Mouse (Mus musculus): ENCODE results near the gene Ssb. TPM values are rescaled to one million over a fixed set of nuclear protein-coding genes. Genes with fewer than 3 reads are reported as not detected.
A peak's percentile ranks its signal among the peaks of the same experiment; 100 is the strongest.

The Ssb gene
- polyA plus RNA-seq, 1 experiment from 2014 or later = 508 TPM

DNA sequence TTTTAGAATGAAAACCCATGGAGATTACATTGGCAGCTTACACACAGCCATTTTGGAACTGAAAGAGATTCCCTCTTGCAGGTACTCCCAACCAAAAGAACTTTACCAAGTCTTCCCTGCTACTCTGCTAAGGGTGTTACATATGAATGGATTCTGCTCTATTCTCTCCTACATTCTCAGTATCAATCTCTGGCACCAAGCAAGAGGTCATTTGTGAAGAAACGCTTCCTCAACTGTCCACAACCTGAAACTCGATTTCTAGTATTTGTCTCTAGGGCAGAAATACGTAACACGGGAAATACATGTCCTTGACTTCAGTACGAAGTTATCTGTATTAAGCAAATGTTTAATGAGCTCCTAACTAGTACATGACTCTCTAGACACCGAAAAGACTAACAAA, 23.2 kb downstream of the Ssb start:
- no peak for DNase-seq (ENCODE audit: low spot score)
- peak overlapping the region; percentile 51 for H3K4me3 ChIP-seq (ENCODE audit: low read depth, low read length)
- H3K9ac ChIP-seq (replicated peaks; ENCODE audit: low read length) = no peak overlapping the region
- ATAC-seq (replicated peaks; ENCODE audit: insufficient number of reproducible peaks, low FRiP score, low TSS enrichment, low read depth) = no peak
- H3K27me3 ChIP-seq (ENCODE audit: control insufficient read depth, insufficient read depth, low read length) = no peaks in the 10 kb centered on the region
- H3K4me1 ChIP-seq (ENCODE audit: control insufficient read depth, insufficient read depth, low read length) = no peaks in the 10 kb centered on the region
- 66% methylated on average over 6 of the region's 6 CpGs for WGBS
- H3K9me3 ChIP-seq (replicated peaks; ENCODE audit: control insufficient read depth, low read length) = no peaks in the 10 kb centered on the region
- peak overlapping the region; percentile 37 for H3K4me2 ChIP-seq (ENCODE audit: low read depth, low read length)
- H3K27ac ChIP-seq (replicated peaks; ENCODE audit: low read depth, low read length) = no peak overlapping the region
- H3K36me3 ChIP-seq (replicated peaks; ENCODE audit: control insufficient read depth, insufficient read depth, low read depth, low read length) = no peaks in the 10 kb centered on the region

DNA sequence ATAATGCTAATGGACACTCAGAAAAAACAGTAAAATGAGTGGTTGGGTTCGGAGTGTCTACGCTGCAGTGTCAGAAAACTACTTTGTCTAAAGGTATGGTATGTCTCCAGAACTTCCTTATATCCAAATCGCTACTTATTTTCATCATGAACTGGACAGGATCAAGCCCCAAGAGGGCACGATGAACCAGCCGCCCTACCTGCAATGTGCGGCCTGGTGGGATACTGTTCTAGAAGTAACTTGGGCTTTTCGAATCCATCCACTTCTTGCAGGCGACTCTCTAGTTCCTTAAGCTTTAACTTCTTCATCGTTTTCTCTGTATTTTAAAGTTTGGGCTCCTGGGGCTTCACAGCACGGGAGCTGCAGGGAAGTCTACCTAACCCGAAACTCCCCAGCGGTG, 23.7 kb downstream of the Ssb start:
- 7% methylated on average over 12 of the region's 12 CpGs for WGBS
- H3K27ac ChIP-seq (replicated peaks; ENCODE audit: low read depth, low read length) = 0 out of 2 replicates have a peak overlapping the region, but pooled peaks have one; percentile 53
- H3K4me3 ChIP-seq (ENCODE audit: low read depth, low read length) = peak overlapping the region; percentile 51
- ATAC-seq (replicated peaks; ENCODE audit: insufficient number of reproducible peaks, low FRiP score, low TSS enrichment, low read depth) (peak; percentile 29), DNase-seq (ENCODE audit: low spot score) (no peak)
- peak overlapping the region; percentile 86 for H3K9ac ChIP-seq (replicated peaks; ENCODE audit: low read length)
- no peaks in the 10 kb centered on the region for H3K4me1 ChIP-seq (ENCODE audit: control insufficient read depth, insufficient read depth, low read length)
- peak overlapping the region; percentile 37 for H3K4me2 ChIP-seq (ENCODE audit: low read depth, low read length)
- H3K36me3 ChIP-seq (replicated peaks; ENCODE audit: control insufficient read depth, insufficient read depth, low read depth, low read length) = no peaks in the 10 kb centered on the region
- no peaks in the 10 kb centered on the region for H3K27me3 ChIP-seq (ENCODE audit: control insufficient read depth, insufficient read depth, low read length)
- no peaks in the 10 kb centered on the region for H3K9me3 ChIP-seq (replicated peaks; ENCODE audit: control insufficient read depth, low read length)

DNA sequence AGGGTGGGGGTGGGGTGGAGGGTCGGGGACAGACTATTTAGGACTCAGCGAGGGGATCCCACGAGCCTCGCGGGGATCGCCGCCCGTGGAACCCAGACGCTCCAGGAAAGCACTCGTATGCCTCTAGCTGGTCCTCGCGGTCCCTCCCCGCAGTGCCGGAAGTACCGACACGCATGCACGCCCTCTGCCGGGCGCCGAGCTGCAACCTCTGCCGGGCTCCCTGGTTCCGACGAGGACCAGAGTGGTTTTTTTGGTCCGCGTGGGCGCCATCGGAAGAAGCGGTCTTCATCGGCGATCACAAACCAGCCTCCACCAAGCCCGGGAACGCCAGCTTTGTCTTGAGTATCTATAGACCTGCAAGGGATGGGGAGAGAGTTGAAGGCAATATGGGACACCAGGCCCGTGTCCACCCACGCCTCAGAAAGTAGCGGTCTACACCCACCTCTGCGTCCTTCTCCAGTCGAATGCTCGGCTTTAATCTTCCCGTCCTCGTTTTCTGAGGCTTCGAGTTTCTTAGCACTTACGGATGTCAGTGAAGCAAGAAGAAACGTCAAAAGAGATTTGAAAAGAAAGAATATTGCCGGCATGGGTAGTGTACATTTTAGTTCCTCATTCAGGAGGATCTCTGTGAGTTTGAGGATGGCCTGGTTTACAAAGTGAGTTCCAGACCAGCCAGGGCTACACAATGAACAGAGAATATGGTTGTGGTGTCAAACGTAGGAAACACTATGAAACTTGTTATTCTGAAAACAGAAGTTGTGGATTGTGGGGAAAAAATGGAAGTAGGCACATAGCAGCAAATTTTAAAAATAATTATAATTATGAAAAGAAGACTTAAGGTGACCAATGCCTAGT, 24.3 kb downstream of the Ssb start, which contains the start of gene Mettl5:
TSS of gene Mettl5 (minus strand) at position 165 of the 855 bp plus-strand sequence.
- Histone ChIP-seq H3K27ac (replicated peaks; ENCODE audit: low read depth, low read length) (0 out of 2 replicates have a peak within 1 kb of the TSS, but pooled peaks have one; percentile 53), H3K4me2 (ENCODE audit: low read depth, low read length) (peak within 1 kb of the TSS; percentile 37), H3K36me3 (replicated peaks; ENCODE audit: control insufficient read depth, insufficient read depth, low read depth, low read length) (no peaks in the 10 kb centered on the region), H3K4me3 (ENCODE audit: low read depth, low read length) (peak within 1 kb of the TSS; percentile 51), H3K9me3 (replicated peaks; ENCODE audit: control insufficient read depth, low read length) (no peaks in the 10 kb centered on the region), H3K4me1 (ENCODE audit: control insufficient read depth, insufficient read depth, low read length) (no peaks in the 10 kb centered on the region), H3K9ac (replicated peaks; ENCODE audit: low read length) (peak within 1 kb of the TSS; percentile 86), H3K27me3 (ENCODE audit: control insufficient read depth, insufficient read depth, low read length) (no peaks in the 10 kb centered on the region)
- DNase-seq (ENCODE audit: low spot score) (peak; percentile 91), ATAC-seq (replicated peaks; ENCODE audit: insufficient number of reproducible peaks, low FRiP score, low TSS enrichment, low read depth) (peak; percentile 89)
- WGBS = 2% methylated on average over 45 of the region's 45 CpGs

DNA sequence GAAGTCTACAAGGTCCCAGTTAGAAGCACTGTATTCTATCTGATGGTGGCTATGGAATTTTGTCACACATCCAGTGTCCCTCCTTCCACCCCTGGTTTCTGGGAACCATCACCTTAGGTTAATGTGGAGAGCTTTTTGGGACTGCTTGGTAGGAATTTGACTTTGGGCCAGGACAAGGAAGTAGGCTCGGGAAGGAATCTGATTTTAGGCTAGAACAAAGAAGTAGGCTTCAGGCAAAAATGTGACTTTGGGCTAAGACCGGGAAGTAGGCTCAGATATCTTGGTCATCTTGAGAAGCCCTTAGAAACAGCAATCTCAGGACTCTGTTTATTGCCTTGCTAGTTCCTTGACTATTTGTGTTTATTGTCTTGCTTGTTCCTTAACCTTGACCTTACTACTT, 27.6 kb downstream of the Ssb start:
- Histone ChIP-seq H3K4me1 (ENCODE audit: control insufficient read depth, insufficient read depth, low read length) (no peaks in the 10 kb centered on the region), H3K27ac (replicated peaks; ENCODE audit: low read depth, low read length) (no peak overlapping the region), H3K9me3 (replicated peaks; ENCODE audit: control insufficient read depth, low read length) (no peaks in the 10 kb centered on the region), H3K4me2 (ENCODE audit: low read depth, low read length) (no peak overlapping the region), H3K4me3 (ENCODE audit: low read depth, low read length) (no peak overlapping the region), H3K27me3 (ENCODE audit: control insufficient read depth, insufficient read depth, low read length) (no peaks in the 10 kb centered on the region), H3K9ac (replicated peaks; ENCODE audit: low read length) (no peak overlapping the region), H3K36me3 (replicated peaks; ENCODE audit: control insufficient read depth, insufficient read depth, low read depth, low read length) (no peaks in the 10 kb centered on the region)
- WGBS = 78% methylated on average over 2 of the region's 2 CpGs
- ATAC-seq (replicated peaks; ENCODE audit: insufficient number of reproducible peaks, low FRiP score, low TSS enrichment, low read depth) (no peak), DNase-seq (ENCODE audit: low spot score) (no peak)

DNA sequence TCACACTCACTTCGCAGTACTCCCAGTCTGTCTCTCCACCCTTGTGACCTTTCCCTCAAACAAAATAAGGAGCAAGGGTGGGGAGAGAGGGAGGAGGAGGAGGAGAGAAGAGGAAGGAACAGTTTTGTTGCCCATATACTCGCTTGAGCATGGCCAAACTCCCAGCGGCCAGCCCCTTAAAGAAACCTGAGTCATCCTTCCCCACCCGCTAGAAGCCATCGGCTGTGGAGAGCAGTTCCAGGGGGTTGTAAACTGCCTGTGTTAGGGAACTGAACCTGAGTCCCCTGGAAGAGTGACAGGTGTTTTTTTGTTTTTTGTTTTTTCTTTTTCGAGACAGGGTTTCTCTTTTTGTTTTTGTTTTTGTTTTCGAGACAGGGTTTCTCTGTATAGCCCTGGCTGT, 29.5 kb downstream of the Ssb start:
- no peaks in the 10 kb centered on the region for H3K4me1 ChIP-seq (ENCODE audit: control insufficient read depth, insufficient read depth, low read length)
- no peak overlapping the region for H3K4me2 ChIP-seq (ENCODE audit: low read depth, low read length)
- no peaks in the 10 kb centered on the region for H3K27me3 ChIP-seq (ENCODE audit: control insufficient read depth, insufficient read depth, low read length)
- H3K27ac ChIP-seq (replicated peaks; ENCODE audit: low read depth, low read length) = no peak overlapping the region
- WGBS = 61% methylated on average over 7 of the region's 7 CpGs
- no peak for DNase-seq (ENCODE audit: low spot score)
- ATAC-seq (replicated peaks; ENCODE audit: insufficient number of reproducible peaks, low FRiP score, low TSS enrichment, low read depth) = no peak
- no peaks in the 10 kb centered on the region for H3K9me3 ChIP-seq (replicated peaks; ENCODE audit: control insufficient read depth, low read length)
- H3K36me3 ChIP-seq (replicated peaks; ENCODE audit: control insufficient read depth, insufficient read depth, low read depth, low read length) = no peaks in the 10 kb centered on the region
- no peak overlapping the region for H3K4me3 ChIP-seq (ENCODE audit: low read depth, low read length)
- H3K9ac ChIP-seq (replicated peaks; ENCODE audit: low read length) = no peak overlapping the region

DNA sequence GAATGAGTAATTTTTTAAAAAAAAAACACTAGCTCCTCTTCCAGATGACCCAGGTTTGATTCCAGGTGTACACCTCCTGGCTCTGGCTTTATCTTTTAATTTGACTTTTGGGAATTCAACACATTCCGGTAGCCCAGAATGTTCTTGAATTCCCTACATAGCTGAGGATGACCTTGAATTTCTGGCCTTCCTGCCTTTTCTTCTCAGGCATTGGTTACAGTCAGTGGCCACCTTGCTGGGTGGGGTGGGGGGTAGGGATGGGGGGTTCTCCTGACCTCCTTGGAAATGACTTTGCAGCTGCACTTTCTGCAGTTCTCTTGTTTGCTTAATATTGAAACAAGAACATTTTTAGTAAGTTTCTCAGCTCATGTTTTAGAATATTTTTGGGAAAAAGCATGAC, 31.8 kb downstream of the Ssb start:
- Histone ChIP-seq H3K4me1 (ENCODE audit: control insufficient read depth, insufficient read depth, low read length) (no peaks in the 10 kb centered on the region), H3K4me2 (ENCODE audit: low read depth, low read length) (no peak overlapping the region), H3K9me3 (replicated peaks; ENCODE audit: control insufficient read depth, low read length) (no peaks in the 10 kb centered on the region), H3K27me3 (ENCODE audit: control insufficient read depth, insufficient read depth, low read length) (no peaks in the 10 kb centered on the region), H3K9ac (replicated peaks; ENCODE audit: low read length) (no peak overlapping the region), H3K27ac (replicated peaks; ENCODE audit: low read depth, low read length) (no peak overlapping the region), H3K36me3 (replicated peaks; ENCODE audit: control insufficient read depth, insufficient read depth, low read depth, low read length) (no peaks in the 10 kb centered on the region), H3K4me3 (ENCODE audit: low read depth, low read length) (no peak overlapping the region)
- 75% methylated on average over 1 of the region's 1 CpGs for WGBS
- DNase-seq (ENCODE audit: low spot score) = no peak
- ATAC-seq (replicated peaks; ENCODE audit: insufficient number of reproducible peaks, low FRiP score, low TSS enrichment, low read depth) = no peak

DNA sequence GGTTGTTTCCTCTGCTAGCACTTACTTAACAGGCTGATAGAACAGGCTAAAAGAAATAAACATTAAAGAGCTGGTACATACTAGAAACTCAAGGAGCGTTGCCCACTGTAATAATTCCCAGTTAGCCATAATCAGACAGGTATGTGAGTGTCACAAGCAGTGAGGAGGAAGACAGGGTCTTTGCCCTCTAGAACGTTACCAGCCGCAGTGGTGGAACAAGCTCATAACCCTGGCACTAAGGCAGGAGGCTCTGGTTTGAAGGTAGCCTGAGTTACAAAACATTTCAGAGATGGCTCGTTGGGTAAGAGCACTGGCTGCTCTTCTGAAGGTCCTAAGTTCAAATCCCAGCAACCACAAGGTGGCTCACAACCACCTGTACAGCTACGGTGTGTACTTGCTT, 32.5 kb downstream of the Ssb start:
- no peak overlapping the region for H3K9ac ChIP-seq (replicated peaks; ENCODE audit: low read length)
- ATAC-seq (replicated peaks; ENCODE audit: insufficient number of reproducible peaks, low FRiP score, low TSS enrichment, low read depth) (no peak), DNase-seq (ENCODE audit: low spot score) (no peak)
- no peaks in the 10 kb centered on the region for H3K36me3 ChIP-seq (replicated peaks; ENCODE audit: control insufficient read depth, insufficient read depth, low read depth, low read length)
- WGBS = 81% methylated on average over 5 of the region's 5 CpGs
- H3K4me2 ChIP-seq (ENCODE audit: low read depth, low read length) = no peak overlapping the region
- H3K27me3 ChIP-seq (ENCODE audit: control insufficient read depth, insufficient read depth, low read length) = no peaks in the 10 kb centered on the region
- H3K27ac ChIP-seq (replicated peaks; ENCODE audit: low read depth, low read length) = no peak overlapping the region
- no peaks in the 10 kb centered on the region for H3K9me3 ChIP-seq (replicated peaks; ENCODE audit: control insufficient read depth, low read length)
- no peak overlapping the region for H3K4me3 ChIP-seq (ENCODE audit: low read depth, low read length)
- H3K4me1 ChIP-seq (ENCODE audit: control insufficient read depth, insufficient read depth, low read length) = no peaks in the 10 kb centered on the region

DNA sequence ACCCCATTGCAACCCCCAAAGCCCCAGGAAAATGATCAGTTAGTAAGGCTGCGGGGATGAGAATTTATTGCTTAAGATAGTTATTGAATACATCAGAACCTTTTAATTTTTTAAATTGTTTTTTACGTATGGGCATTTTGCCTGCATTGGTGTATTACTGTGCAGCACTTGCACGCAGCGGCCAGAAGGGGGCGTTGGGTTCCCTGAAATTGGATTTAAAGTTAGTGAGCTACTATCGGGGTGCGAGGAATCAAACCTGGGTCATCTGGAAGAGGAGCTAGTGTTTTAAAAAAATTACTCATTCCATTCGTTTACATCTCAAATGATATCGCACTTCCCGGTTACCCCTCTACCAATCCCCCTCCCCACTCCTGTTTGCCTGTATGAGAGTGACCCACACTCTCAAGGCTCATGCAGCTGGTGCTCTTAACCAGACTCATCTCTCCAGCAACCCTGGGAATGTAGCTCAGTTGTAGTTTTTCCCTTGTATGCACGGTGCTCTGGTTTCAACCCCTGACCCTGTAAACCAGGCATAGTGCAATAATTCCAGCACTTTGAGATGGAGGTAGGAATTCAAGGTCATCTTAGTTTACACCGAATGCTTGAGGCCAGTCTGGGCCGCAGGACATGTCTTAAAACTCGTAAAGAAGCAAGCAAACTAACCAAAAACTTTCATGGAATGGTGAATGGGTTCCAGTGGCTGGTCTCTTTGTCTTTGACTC, 34.3 kb downstream of the Ssb start:
- no peak for DNase-seq (ENCODE audit: low spot score)
- Histone ChIP-seq H3K4me1 (ENCODE audit: control insufficient read depth, insufficient read depth, low read length) (no peaks in the 10 kb centered on the region), H3K4me3 (ENCODE audit: low read depth, low read length) (no peak overlapping the region), H3K9ac (replicated peaks; ENCODE audit: low read length) (no peak overlapping the region), H3K27me3 (ENCODE audit: control insufficient read depth, insufficient read depth, low read length) (no peaks in the 10 kb centered on the region), H3K9me3 (replicated peaks; ENCODE audit: control insufficient read depth, low read length) (no peaks in the 10 kb centered on the region), H3K27ac (replicated peaks; ENCODE audit: low read depth, low read length) (no peak overlapping the region), H3K4me2 (ENCODE audit: low read depth, low read length) (no peak overlapping the region), H3K36me3 (replicated peaks; ENCODE audit: control insufficient read depth, insufficient read depth, low read depth, low read length) (no peaks in the 10 kb centered on the region)
- WGBS = 57% methylated on average over 14 of the region's 14 CpGs
- ATAC-seq (replicated peaks; ENCODE audit: insufficient number of reproducible peaks, low FRiP score, low TSS enrichment, low read depth) = no peak

All from embryonic facial prominence, embryonic 11.5 days (tissue).